Mouse (Mus musculus) heart, postnatal 10 days (tissue): ENCODE measurements around the gene 1700021F07Rik. TPM values are rescaled to one million over a fixed set of nuclear protein-coding genes. Genes with fewer than 3 reads are reported as not detected.
A peak's percentile ranks its signal among the peaks of the same experiment; 100 is the strongest.

Experiments used
- DNase-seq, 2 experiments: peaks; one replicate each; pipeline ENCODE4 v3.0.0; 2021
- intact Hi-C: fragments of 180-260 bp; cut with DNase I; formaldehyde crosslinking; loops from one replicate; pipeline ENCODE4 v1.15.1; 2025
- total RNA-seq, 2 experiments: library from RNA; stranded (reverse); gene quantifications; 2 replicates each; pipeline ENCODE4 v1.2.3; 2021

Gene 1700021F07Rik
- not detected for total RNA-seq

DNA sequence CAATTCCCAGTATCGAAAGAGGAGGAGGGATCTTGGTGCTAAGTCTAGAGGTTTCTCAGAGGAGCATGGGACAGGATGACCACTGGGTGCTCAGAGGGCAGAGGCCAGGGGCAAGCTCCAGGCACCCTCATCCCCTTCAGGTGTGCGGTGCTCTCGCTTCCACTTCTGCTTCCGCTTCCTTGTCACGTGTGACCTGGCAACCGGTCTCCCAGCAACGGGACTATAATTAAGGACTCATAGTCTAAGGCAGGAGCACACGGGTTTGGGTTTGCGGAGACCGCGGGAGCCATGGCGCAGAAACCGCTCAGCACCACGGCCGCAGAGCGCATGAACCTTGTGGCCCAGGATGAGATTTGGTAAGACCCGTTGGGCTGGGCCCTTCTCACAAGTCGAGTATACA is at the start of gene 1700021F07Rik:
TSS of gene 1700021F07Rik (plus strand) at position 211 of the 400 bp plus-strand sequence.
- intact Hi-C loops = no loop called here
- DNase-seq = no peak

DNA sequence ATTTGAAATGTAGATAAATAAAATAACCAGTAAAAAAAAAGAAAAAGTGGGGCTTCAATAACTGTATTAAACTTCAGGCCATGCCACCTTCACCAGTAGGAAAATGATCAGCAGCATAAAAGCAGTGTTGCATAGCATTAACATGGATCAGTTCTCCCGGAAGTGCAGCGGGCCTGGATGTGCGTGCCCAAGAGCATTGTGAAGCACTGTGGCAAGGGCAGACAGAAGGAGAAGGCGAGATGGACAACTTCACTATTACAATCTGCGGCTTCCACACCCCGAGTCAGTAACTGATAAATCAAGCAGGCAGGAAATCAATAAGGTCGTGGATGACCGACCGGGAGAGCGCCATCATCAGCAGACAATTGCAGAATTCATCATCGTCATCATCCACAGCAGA is 49.2 kb upstream of the 1700021F07Rik start:
- intact Hi-C loops = no loop called here
- DNase-seq = no peak

DNA sequence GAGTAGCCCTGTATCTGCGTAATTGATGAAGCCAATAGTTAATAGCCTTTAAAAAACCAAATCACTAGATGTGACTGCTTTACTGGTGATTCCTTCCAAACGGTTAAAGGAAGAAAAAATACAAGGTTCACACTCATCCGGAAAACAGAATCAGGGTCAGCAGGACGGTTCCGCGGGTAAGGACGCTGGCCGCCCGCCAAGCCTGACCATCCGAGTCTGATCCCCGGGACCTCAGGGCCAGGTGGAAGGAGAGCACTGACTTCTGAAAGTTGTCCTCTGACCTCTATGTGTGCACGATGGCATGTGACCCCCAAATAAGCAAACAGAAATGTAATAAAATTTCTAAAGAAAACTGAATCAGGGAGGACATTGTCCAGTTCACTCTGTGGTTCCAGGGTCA is 43.3 kb upstream of the 1700021F07Rik start:
- no peak for DNase-seq

DNA sequence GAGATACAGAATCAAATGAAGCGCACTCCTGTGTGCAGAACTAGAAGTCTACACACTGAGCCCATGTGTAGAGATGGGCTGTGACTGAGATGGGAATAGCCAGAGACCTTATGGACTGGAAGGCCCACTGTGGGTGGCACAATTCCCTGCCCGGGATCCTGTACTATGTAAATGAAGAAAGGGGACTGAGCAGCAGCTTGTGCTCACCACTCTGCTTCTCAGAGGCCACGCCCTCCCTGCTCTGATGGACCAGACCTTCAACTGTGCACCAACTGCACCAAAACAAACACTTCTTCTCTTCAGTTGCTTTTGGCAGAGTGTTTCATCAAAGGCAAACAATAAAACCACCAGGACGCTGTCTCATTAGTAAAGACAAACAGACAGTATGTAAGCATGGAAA is 37.9 kb upstream of the 1700021F07Rik start:
- intact Hi-C loops = no loop called here
- DNase-seq = no peak

More for the DNA sequence above, 43.3 kb upstream of the 1700021F07Rik start:
- intact Hi-C loops = no loop called here

DNA sequence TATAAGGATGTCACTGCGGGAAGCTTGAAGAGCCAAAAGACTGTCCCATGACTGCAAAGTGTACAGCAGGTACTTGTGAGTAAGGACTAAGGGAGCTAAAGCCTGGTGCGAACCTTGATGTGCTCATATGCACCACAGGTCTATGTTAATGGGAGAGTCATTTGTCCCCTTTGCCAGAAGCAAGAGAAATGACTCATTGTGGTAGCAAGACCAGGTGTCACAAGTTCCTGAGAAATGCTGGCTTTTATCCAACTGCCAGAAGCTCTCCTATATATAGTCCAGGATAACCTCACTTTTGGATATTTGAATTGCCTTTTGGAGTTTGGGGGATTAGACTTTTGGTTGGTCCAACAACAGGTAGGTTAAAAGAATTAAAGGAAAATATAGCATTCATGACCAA is 22.8 kb upstream of the 1700021F07Rik start:
- intact Hi-C loops = no loop called here
- no peak for DNase-seq

DNA sequence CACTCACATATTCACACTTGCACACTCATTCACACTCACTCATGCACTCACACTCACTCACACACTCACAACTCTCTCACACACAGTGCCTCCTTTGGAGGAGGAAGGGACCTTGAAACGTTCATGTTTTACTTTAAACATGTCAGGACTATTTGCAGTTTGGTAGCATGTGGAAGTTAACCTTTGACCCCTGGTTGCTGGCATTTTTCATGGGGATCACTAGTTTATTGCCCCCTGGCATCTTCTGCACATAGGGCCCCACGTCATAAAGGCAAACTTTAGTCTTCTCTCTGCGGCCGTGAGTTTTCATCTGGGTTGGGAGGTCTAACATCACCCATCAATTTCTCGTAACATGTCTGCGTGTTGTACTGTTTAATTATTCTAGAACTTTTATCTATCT is 8.4 kb upstream of the 1700021F07Rik start:
- DNase-seq = no peak
- intact Hi-C loops = no loop called here

DNA sequence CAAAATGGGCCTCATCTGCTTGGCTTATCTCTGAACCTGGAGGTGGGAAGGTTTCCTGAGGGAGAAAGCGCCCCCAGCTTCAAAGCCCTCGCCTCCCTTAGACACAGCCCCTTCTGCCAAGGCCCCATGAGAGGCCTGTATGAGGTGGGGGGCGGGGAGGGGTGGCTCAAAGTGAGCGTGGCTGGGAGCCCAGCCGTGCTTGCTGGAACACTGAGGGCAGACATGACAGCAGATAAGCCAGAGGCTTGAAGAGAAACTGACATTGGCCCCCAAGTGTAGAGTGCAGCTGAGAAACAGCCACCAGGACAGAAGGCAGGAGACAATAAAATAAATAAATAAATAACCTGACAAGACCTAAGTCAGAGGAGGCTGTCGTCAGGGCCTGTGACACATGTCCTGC is 7.2 kb upstream of the 1700021F07Rik start:
- intact Hi-C loops = no loop called here
- DNase-seq = peak; percentile 24 to 27

DNA sequence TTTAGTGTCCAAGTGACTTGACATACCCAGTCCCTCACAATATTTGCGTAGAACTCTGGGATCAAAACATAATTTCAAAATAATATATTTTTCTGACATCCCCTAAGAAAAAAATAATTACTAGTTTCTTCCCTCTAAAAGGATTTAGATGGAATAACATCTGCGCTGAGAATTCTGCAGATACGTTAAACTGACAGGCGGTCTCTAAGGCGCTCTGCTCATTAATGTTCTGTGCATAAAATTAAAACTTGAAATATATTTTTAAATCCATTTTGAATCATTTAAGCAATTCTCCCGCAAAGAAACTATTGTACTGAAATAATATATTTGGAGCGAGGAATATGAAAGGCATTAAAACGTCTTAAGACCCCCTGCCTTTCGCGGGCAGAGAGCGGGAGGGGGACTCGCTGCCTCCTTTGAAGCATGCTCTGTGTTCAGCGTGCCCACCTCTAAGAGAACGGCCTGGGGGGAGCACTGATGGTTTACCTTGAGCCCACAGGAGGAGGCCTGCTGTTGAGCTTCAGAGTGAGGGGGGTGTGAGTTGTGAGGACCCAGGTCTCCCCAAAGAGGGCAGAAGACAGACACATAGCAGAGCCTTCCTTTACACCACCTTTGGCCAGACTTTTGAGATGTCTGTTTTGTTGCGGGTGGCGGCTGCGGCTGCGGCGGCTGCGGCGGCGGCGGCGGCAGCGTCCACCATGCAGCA is 6.1 kb upstream of the 1700021F07Rik start:
- intact Hi-C loops = no loop called here
- no peak for DNase-seq

DNA sequence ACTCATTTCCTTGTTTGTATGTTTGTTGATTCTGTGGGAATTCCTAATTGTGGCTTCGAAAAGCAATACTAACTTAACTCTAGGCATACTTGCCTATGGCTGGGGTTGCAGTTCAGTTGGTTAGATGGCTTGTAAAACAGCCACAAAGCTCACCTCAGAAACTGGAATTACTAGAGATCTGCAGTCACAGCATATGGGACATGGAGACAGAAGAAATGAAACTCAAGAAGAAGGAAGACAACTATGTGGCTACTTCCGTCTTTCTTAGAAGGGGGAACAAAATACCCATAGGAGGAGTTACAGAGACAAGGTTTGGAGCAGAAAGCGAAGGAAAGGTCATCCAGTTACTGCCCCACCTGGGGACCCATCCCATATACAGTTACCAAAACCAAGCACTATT is 6.1 kb downstream of the 1700021F07Rik start:
- DNase-seq = no peak
- intact Hi-C loops = no loop called here

DNA sequence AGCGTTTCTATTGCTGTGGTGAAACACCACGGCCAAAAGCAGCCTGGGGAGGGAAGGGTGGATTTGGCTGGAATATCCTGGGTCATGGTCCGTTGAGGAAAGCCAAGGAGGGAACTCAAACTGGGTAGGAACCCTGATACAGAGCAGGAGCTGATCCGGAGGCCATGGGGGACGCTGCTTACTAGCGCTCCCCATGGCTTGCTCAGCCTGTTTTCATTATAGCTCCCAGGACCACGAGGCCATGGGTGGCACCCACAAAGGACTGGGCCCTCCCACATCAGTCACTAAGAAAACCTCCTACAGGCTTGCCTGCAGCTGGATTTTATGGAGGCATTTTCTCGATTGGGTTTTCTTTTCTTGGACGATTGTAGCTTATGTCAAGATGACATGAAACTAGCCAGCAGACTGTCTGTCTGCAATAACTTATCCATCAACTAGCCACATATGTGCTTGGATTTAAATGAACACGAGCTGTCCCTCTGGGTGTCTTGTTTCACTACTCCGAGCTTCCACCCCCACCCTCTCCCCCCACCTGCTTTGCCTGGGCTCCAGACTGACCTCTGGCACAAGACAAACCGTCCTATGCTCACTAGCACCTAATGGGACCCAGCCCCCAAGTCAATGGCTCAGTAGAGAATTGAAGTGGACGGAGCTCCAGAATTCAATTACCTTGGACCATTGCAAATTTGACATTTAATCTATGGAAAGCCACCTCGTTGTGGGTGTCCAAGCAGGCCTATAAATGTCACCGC is 10.5 kb downstream of the 1700021F07Rik start:
- DNase-seq = no peak
- intact Hi-C loops = no loop called here

DNA sequence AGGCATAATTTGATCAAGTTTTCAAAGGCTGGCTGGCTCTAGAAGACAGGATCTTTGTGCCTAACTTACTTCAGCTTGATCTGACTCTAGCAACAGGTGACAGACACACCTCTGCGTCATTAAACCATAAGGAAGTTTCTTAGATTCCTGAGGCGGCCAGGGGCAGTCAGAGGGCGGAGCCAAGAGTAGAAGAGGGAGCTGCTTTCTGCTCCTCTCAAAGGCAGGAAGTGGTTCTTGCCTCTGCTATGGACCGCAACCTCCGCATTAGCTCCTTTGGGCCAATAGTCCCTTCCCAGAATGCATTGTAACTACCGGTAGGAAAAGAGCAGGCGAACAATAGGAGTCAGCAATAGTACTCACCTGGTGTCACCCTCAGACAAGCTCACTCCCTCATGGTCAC is 12.2 kb downstream of the 1700021F07Rik start:
- DNase-seq = no peak
- intact Hi-C loops = no loop called here

DNA sequence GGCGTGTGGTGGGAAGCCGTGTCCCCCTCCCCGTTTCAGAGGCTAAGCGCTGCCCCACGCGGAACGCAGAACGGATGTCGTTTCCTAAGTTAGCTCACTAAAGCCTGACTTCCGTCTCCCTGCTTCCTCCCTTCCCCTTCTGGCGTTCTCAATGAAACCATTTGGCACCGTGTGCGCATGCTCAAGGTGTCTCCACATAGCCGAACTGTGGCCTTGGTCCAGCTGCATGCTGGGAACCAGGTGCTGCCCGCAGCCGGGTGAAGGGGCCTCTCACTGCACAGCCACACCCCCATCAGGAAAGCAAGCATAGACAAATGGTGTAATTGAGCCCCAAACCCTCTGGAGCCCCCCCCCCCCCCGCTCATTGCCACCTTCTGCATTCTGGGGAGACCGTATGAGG is 13.0 kb downstream of the 1700021F07Rik start:
- intact Hi-C loops = no loop called here
- DNase-seq = no peak

DNA sequence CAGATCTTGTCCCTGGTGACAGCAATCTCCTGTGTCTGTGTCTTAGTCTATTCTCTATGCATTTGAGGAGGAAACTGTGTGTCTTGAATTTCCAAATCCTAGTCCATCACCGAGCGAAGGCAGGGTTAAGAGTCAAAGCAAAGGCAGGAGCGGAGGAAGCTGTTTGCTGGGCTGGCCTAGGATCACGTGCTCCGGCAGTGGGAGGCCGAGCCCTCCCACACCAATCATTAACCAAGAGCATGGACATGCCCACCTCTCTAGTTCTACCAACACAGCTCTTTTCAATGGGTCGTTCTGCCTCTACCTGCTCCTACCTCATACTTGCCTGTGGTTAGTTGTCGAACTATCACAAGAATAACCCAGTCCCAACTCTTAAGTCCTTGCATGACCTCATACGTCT is 13.5 kb downstream of the 1700021F07Rik start:
- DNase-seq = no peak
- intact Hi-C loops = no loop called here

DNA sequence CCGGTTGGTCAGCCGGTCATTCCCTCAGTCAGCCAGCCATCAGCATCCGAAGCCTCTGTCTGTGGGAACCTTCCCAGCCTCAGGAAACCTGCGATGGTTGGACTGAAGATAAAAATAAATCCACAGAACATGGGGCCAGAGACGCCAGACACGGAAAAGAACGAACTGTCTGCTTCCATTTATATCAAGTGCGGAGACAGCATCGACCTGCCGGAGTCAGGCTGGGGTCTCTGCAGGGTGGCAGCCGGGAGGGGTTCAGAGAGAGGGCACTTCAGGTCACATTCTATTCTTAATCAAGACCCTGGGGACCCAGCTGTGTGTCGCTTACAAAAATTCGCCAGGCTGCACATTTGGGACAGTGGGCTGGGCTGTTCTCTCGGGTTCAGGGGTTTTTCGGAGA is 17.4 kb downstream of the 1700021F07Rik start:
- intact Hi-C loops = no loop called here
- no peak for DNase-seq

DNA sequence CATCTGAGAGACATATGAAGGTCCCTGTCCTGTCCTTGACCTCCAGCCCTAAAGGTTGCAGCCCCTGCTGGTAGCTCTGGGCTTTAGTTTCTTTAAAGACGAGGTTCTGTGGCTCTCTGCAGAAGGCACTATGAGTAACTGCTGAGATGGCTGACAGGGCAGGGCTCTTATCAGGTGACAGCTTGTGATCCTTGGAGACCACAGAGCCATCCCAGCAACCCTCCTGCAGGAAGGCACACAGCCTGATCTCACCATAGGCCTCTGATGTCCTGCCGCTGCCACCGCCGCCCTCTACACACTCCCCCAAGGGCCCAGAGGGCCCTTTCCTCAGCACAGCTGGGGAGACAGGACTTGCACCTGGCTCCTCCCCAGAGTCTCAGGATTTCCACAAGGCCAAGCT is 19.4 kb downstream of the 1700021F07Rik start:
- intact Hi-C loops = no loop called here
- no peak for DNase-seq

DNA sequence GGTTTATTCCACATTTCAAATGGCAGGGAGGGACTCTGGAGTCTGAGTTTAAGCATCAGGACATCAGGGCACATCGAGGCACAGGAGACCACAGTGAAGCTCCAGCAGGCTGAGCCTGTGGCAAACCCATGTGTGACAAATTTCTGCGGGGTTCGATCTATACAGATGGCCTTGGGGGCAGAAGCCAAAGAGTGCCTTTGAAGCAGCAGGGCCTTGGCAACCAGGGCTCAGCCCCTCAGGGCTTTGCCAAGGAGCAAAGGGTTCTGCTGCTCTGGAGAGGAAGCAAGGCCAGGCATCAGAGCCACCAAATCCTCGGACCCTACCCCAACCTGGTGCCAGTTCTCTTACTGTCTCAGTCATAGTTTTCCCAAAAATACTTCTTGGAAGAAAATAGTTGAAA is 20.3 kb downstream of the 1700021F07Rik start:
- intact Hi-C loops = no loop called here
- no peak for DNase-seq

DNA sequence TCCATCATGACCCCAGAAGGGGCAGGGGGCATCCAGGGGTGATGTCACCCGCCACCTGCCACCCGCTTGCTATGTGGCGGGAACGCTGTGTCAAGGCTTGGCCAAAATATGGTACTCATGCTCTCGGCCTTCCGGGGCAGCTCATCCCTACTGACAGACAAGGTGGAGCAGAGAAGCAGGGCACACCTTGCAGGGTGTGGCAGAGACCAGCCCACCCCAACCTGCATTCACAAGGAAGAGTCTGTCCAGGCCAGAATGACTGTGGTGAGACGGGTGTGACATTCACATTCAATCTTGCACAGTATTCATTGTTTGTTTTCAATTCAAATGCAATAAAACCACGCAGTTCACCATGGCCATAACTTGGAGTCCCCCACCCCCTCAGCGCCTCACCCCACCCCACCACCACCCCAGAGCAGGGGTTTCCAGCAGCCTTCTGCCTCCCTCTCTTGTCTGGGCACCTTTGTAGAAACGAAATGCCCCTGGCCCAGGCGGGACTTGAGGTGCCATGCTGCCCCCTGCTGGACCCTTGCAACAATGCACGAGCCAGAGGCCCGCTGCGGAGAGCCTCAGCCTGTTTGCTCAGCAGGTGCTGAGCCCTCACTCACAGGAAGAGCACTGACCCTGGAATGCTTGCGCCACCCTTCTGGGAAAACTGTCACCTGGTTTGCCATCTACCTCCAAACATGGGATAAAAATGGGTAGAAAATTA is 23.8 kb downstream of the 1700021F07Rik start:
- intact Hi-C loops = loop anchor here (1.0 to 5.0 kb wide), 6 partner anchors 94 to 439 kb away; no protein-coding TSS in a partner anchor
- peak; percentile 85 to 90 for DNase-seq

DNA sequence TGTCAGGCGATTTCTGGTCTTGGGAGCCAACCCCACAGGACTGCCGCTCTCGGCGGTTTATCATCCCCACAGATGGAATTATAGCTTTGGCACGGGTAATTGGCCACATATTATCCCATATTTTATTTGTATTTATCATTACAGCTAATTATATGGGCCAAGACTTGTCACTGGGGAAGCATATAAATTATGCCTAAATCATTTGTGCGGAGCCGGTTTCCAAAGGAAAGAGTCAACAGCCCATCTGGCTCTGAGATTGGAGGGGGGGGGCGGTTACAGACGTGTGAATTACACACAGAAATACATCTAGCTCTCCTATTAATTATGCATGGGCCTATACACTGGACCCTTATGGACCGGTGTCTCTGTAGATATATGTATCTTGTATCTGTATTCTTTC is 26.9 kb downstream of the 1700021F07Rik start:
- intact Hi-C loops = loop anchor here (5.0 kb wide), 3 partner anchors 97 to 442 kb away; no protein-coding TSS in a partner anchor
- DNase-seq = no peak

DNA sequence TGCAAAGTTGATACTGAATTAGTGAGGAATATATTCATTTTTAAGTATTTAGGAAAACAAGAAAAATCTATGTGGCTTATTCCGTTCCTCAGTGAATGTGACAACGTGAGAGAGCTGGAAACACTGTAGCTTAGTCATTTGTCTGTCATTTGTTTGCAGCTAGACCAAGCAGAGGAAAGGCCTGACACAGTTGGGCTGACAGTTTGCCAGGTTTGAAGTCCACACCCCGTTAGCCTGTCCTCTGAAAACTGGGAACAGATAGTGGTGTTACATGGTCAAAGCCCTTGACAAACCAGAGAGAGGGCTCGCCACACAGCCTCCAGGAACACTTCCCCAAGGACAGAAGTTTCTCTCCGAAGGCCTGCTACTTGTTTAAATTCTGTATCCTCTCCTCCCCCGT is 28.3 kb downstream of the 1700021F07Rik start:
- intact Hi-C loops = no loop called here
- peak; percentile 52 to 55 for DNase-seq

DNA sequence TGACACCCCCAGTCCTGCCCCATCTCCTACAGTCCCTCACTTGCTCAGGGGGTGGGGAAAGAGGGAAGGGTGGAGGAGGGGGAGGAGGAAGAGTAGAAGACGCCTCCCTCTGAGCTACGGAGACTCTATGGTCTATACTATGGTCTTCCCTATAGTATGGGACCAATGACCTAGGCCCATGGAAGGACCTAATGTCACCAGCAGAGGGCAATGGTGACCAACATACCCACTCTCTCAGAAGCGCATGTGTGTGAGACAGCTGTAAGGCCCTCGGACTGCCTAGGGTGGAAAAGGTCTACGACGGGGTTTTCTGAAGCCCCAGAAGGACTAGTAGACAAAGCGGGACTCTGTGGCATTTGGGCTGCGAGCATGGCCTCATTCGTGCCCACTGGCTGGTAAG is 31.5 kb downstream of the 1700021F07Rik start:
- DNase-seq = peak; percentile 23 to 36
- intact Hi-C loops = no loop called here

DNA sequence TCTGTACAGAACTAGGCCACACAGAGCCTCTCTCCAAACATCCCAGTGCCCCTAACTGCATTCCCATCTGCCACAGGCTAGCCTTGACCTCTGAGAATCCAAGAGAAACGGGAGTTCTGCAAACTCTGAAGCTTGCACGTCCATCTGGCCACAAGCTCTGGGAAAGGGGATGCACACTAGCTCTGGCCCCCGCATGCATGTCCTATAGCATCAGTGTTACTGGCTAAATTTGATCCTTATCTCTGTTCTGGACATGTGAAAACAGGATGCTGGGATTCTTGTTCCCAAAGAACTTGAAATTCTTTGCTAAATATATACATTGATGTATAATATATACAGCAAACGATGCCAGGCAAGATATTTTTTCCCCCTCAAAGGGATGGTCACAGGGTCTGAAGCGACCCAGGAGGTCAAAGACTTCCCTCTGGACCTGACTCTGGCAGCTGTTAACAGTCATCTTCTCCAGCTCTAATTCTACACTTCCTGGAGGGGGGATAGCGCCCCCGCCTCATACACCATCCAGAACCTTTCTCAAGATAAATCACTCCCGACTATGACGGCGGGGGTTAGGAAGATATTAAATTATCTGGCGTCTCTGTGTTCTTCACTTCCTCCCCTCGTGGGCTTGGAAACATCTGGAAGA is 36.5 kb downstream of the 1700021F07Rik start:
- intact Hi-C loops = no loop called here
- no peak for DNase-seq
